Mouse (Mus musculus): ENCODE data around the gene Sult2a5.

The Sult2a5 gene

GRCm38 (mm10) chr7:13623667-13624066 is at the start of gene Sult2a5:
TSS of gene Sult2a5 (plus strand) at chr7:13623967.
- DNase-seq, result no peak
